Mouse (Mus musculus) forebrain, postnatal 0 days (tissue): ENCODE data around the gene Asic2. TPM values are rescaled to one million over a fixed set of nuclear protein-coding genes. Genes with fewer than 3 reads are reported as not detected.
A peak's percentile ranks its signal among the peaks of the same experiment; 100 is the strongest.

Experiments used
- ATAC-seq: fragments of 200-750 bp; cut with Nextera tagmentation; 2 replicates; pipeline ENCODE4 v1.8.0; 2017; ENCODE audit warnings: mild to moderate bottlenecking, moderate library complexity
- DNase-seq: peaks from one replicate; pipeline ENCODE4 v3.0.0-alpha.2; 2015
- H3K27ac ChIP-seq: fragments of 300-500 bp; sonication (generic); 2 replicates; pipeline ENCODE4 v1.5.1; 2014; ENCODE audit warnings: low read depth, mild to moderate bottlenecking, antibody characterized with exemption, low read length, moderate library complexity, mixed read lengths
- H3K27me3 ChIP-seq: fragments of 300-500 bp; sonication (generic); 2 replicates; pipeline ENCODE4 v1.6.1; 2014; ENCODE audit warnings: mild to moderate bottlenecking, low read length, mixed read lengths; ENCODE audit not compliant: insufficient read depth
- H3K36me3 ChIP-seq: fragments of 300-500 bp; sonication (generic); 2 replicates; pipeline ENCODE4 v1.6.1; 2014; ENCODE audit warnings: mild to moderate bottlenecking, moderate library complexity; ENCODE audit not compliant: insufficient read depth
- H3K4me1 ChIP-seq: fragments of 300-500 bp; sonication (generic); 2 replicates; pipeline ENCODE4 v1.6.1; 2014; ENCODE audit warnings: antibody characterized with exemption; ENCODE audit not compliant: insufficient read depth
- H3K4me2 ChIP-seq: fragments of 300-500 bp; sonication (generic); 2 replicates; pipeline ENCODE4 v1.6.1; 2014; ENCODE audit warnings: low read depth, mild to moderate bottlenecking, moderate library complexity
- H3K4me3 ChIP-seq: fragments of 300-500 bp; sonication (generic); 2 replicates; pipeline ENCODE4 v1.5.1; 2014; ENCODE audit warnings: low read depth, low read length, mixed read lengths
- H3K9ac ChIP-seq: fragments of 300-500 bp; sonication (generic); 2 replicates; pipeline ENCODE4 v1.6.1; 2014; ENCODE audit warnings: mild to moderate bottlenecking
- H3K9me3 ChIP-seq: fragments of 300-500 bp; sonication (generic); 2 replicates; pipeline ENCODE4 v1.6.1; 2016; ENCODE audit warnings: low read length
- CTCF ChIP-seq: sonication (generic); IDR thresholded peaks from 2 replicates; pipeline ENCODE4 v1.5.1; 2016; ENCODE audit warnings: antibody characterized with exemption, control low read depth, low read depth
- WGBS: fragments of 180-500 bp; shearing (Covaris S2); extraction: QIAGEN DNeasy Blood & Tissue Kit; methylation state at CpG from one replicate; pipeline ENCODE4 v1.1.7; 2014; 5-methylcytosine and 5-hydroxymethylcytosine counted together
- polyA plus RNA-seq: library from polyadenylated mRNA; unstranded; fragments of >200 nt; fragmentation: Nextera tagmentation; extraction: Ambion mirVana; gene quantifications from 2 replicates; pipeline ENCODE4 v1.2.1, GENCODE M21; 2015
- total RNA-seq: library from RNA; depleted of rRNA; stranded (reverse); fragments of >200 nt; gene quantifications from 2 replicates; pipeline ENCODE4 v1.2.3, GENCODE M21; 2014

Gene Asic2
- total and polyA plus RNA-seq, 2 experiments from 2014 or later = 15.5 to 37.2 TPM

GRCm38 (mm10) chr11:81780596-81780995 is 187.7 kb downstream of the Asic2 start:
- Histone ChIP-seq H3K4me1 (no peaks in the 10 kb centered on the region), H3K9me3 (no peaks in the 10 kb centered on the region), H3K4me3 (no peak overlapping the region), H3K4me2 (no peak overlapping the region), H3K27ac (no peak overlapping the region), H3K27me3 (no peaks in the 10 kb centered on the region), H3K9ac (no peak overlapping the region), H3K36me3 (no peaks in the 10 kb centered on the region)
- TF ChIP-seq CTCF = no peak
- WGBS = 74% methylated on average over 2 of the region's 2 CpGs
- DNase-seq (no peak), ATAC-seq (no peak)

GRCm38 (mm10) chr11:81779881-81780280 is 188.4 kb downstream of the Asic2 start:
- WGBS = 56% methylated on average over 7 of the region's 7 CpGs
- no peak for ATAC-seq
- no peaks in the 10 kb centered on the region for H3K27me3 ChIP-seq
- no peak for TF ChIP-seq CTCF
- H3K4me1 ChIP-seq = no peaks in the 10 kb centered on the region
- H3K36me3 ChIP-seq = no peaks in the 10 kb centered on the region
- H3K9ac ChIP-seq = no peak overlapping the region
- H3K4me3 ChIP-seq = no peak overlapping the region
- H3K27ac ChIP-seq = no peak overlapping the region
- no peaks in the 10 kb centered on the region for H3K9me3 ChIP-seq
- no peak overlapping the region for H3K4me2 ChIP-seq
- peak; percentile 66 for DNase-seq

GRCm38 (mm10) chr11:81771195-81771895 is 196.9 kb downstream of the Asic2 start:
- no peak for TF ChIP-seq CTCF
- DNase-seq (no peak), ATAC-seq (no peak)
- H3K4me2 ChIP-seq = no peak overlapping the region
- no peak overlapping the region for H3K4me3 ChIP-seq
- H3K27ac ChIP-seq = 0 out of 2 replicates have a peak overlapping the region, but pooled peaks have one; percentile 9
- no peaks in the 10 kb centered on the region for H3K9me3 ChIP-seq
- WGBS = 9% methylated on average over 7 of the region's 7 CpGs
- H3K9ac ChIP-seq = no peak overlapping the region
- 0 out of 2 replicates have a peak, but pooled peaks cover 7% of the 10 kb centered on the region for H3K4me1 ChIP-seq
- H3K27me3 ChIP-seq = no peaks in the 10 kb centered on the region; the same call in 1 of the 2 replicates
- no peaks in the 10 kb centered on the region for H3K36me3 ChIP-seq

GRCm38 (mm10) chr11:81769691-81770260 is 198.5 kb downstream of the Asic2 start:
- no peak overlapping the region for H3K9ac ChIP-seq
- no peaks in the 10 kb centered on the region for H3K36me3 ChIP-seq
- H3K4me1 ChIP-seq = 0 out of 2 replicates have a peak, but pooled peaks cover 7% of the 10 kb centered on the region
- ATAC-seq = no peak
- peak; percentile 47 for DNase-seq
- peak; percentile 38 for TF ChIP-seq CTCF
- no peak overlapping the region for H3K27ac ChIP-seq
- H3K27me3 ChIP-seq = no peaks in the 10 kb centered on the region; the same call in 1 of the 2 replicates
- 35% methylated on average over 5 of the region's 5 CpGs for WGBS
- H3K9me3 ChIP-seq = no peaks in the 10 kb centered on the region
- H3K4me3 ChIP-seq = no peak overlapping the region
- no peak overlapping the region for H3K4me2 ChIP-seq

- Histone ChIP-seq H3K36me3 (no peaks in the 10 kb centered on the region), H3K4me2 (no peak overlapping the region), H3K4me1 (0 out of 2 replicates have a peak, but pooled peaks cover 7% of the 10 kb centered on the region), H3K9ac (no peak overlapping the region), H3K27me3 (no peaks in the 10 kb centered on the region; the same call in 1 of the 2 replicates), H3K9me3 (no peaks in the 10 kb centered on the region), H3K4me3 (no peak overlapping the region), H3K27ac (no peak overlapping the region)
- TF ChIP-seq CTCF = no peak
- DNase-seq = no peak
- no peak for ATAC-seq
- 84% methylated on average over 2 of the region's 2 CpGs for WGBS
Measured at GRCm38 (mm10) chr11:81768305-81768704, 200.0 kb downstream of the Asic2 start.

GRCm38 (mm10) chr11:81767781-81768180 is 200.5 kb downstream of the Asic2 start:
- Histone ChIP-seq H3K27ac (no peak overlapping the region), H3K4me1 (0 out of 2 replicates have a peak, but pooled peaks cover 7% of the 10 kb centered on the region), H3K9ac (no peak overlapping the region), H3K36me3 (no peaks in the 10 kb centered on the region), H3K27me3 (no peaks in the 10 kb centered on the region; the same call in 1 of the 2 replicates), H3K4me3 (no peak overlapping the region), H3K9me3 (no peaks in the 10 kb centered on the region), H3K4me2 (no peak overlapping the region)
- DNase-seq = peak; percentile 87
- TF ChIP-seq CTCF = no peak
- ATAC-seq = peak; percentile 97
- 21% methylated on average over 1 of the region's 1 CpGs for WGBS

GRCm38 (mm10) chr11:81765288-81765687 is 203.0 kb downstream of the Asic2 start:
- no peaks in the 10 kb centered on the region for H3K4me1 ChIP-seq
- no peaks in the 10 kb centered on the region for H3K36me3 ChIP-seq
- WGBS = 69% methylated on average over 5 of the region's 5 CpGs
- no peak overlapping the region for H3K4me2 ChIP-seq
- H3K9me3 ChIP-seq = no peaks in the 10 kb centered on the region
- no peak for TF ChIP-seq CTCF
- DNase-seq (no peak), ATAC-seq (no peak)
- no peak overlapping the region for H3K4me3 ChIP-seq
- H3K27ac ChIP-seq = no peak overlapping the region
- no peak overlapping the region for H3K9ac ChIP-seq
- no peaks in the 10 kb centered on the region; the same call in 1 of the 2 replicates for H3K27me3 ChIP-seq
